Mouse (Mus musculus) cerebellum, adult 11 months (tissue): Measurements from ENCODE around the gene Sorbs1.

Experiments used
- DNase-seq: peaks from one replicate; pipeline ENCODE4 v3.0.0; 2022

The Sorbs1 gene

GRCm38 (mm10) chr19:40404582-40404981, 109.0 kb downstream of the Sorbs1 start:
- DNase-seq: no peak

- DNase-seq: no peak
Measured at GRCm38 (mm10) chr19:40403999-40404398, 109.6 kb downstream of the Sorbs1 start.

- no peak for DNase-seq
Measured at GRCm38 (mm10) chr19:40402155-40402963, 111.2 kb downstream of the Sorbs1 start.

GRCm38 (mm10) chr19:40401213-40401612, 112.4 kb downstream of the Sorbs1 start:
- DNase-seq: no peak

- no peak for DNase-seq
Measured at GRCm38 (mm10) chr19:40400426-40401030, 113.1 kb downstream of the Sorbs1 start.

GRCm38 (mm10) chr19:40395757-40396661, 117.6 kb downstream of the Sorbs1 start:
- DNase-seq: peak; percentile 70

- no peak for DNase-seq
Measured at GRCm38 (mm10) chr19:40395321-40395695, 118.3 kb downstream of the Sorbs1 start.

GRCm38 (mm10) chr19:40394555-40395320, 118.8 kb downstream of the Sorbs1 start:
- DNase-seq: no peak

GRCm38 (mm10) chr19:40392795-40393392, 120.7 kb downstream of the Sorbs1 start:
- no peak for DNase-seq

GRCm38 (mm10) chr19:40391469-40391868, 122.1 kb downstream of the Sorbs1 start:
- DNase-seq: peak; percentile 81

GRCm38 (mm10) chr19:40386916-40387315, 126.7 kb downstream of the Sorbs1 start:
- DNase-seq: no peak

GRCm38 (mm10) chr19:40385334-40385733, 128.2 kb downstream of the Sorbs1 start:
- no peak for DNase-seq

- DNase-seq: no peak
Measured at GRCm38 (mm10) chr19:40383931-40384330, 129.6 kb downstream of the Sorbs1 start.

- no peak for DNase-seq
Measured at GRCm38 (mm10) chr19:40380656-40381055, 132.9 kb downstream of the Sorbs1 start.

- no peak for DNase-seq
Measured at GRCm38 (mm10) chr19:40380005-40380404, 133.6 kb downstream of the Sorbs1 start.

- DNase-seq: no peak
Measured at GRCm38 (mm10) chr19:40379081-40379480, 134.5 kb downstream of the Sorbs1 start.

GRCm38 (mm10) chr19:40377632-40378031, 135.9 kb downstream of the Sorbs1 start:
- DNase-seq: no peak

- DNase-seq: no peak
Measured at GRCm38 (mm10) chr19:40376566-40377281, 136.9 kb downstream of the Sorbs1 start.

GRCm38 (mm10) chr19:40374720-40375119, 138.9 kb downstream of the Sorbs1 start:
- no peak for DNase-seq

GRCm38 (mm10) chr19:40372679-40373078, 140.9 kb downstream of the Sorbs1 start:
- no peak for DNase-seq

- DNase-seq: no peak
Measured at GRCm38 (mm10) chr19:40371866-40372265, 141.7 kb downstream of the Sorbs1 start.
